In genomic region chr6:21768745-21769446, GRCm38 (mm10) we compare ENCODE assay signal across 12 mouse cellular contexts.
DNase-seq lines count a peak whose midpoint lies in the region; ATAC-seq lines count a peak whose summit lies in the region.
"Had no signal": no experiment of that assay in that cellular context is flagged by ENCODE, and none has a peak within 500 bp of the region (broad histone marks: within the 10 kb centered on the region; RNA-seq: fewer than 3 reads in every experiment).

No protein-coding gene starts in this region.

- no peak overlapping the region for H3K4me3 ChIP-seq in neural tube, embryonic 13.5 days
- no peak overlapping the region for H3K4me3 ChIP-seq in neural tube, embryonic 15.5 days (replicated peaks)
- no peak overlapping the region for H3K4me3 ChIP-seq in limb, embryonic 11.5 days (ENCODE audit: low read depth, low read length)
- H3K4me3 ChIP-seq: forebrain, embryonic 10.5 days; hindbrain, embryonic 10.5 days; myocyte had no signal

- peak; percentile 38; the same call in 1 of the 2 replicates for ATAC-seq in neural tube, embryonic 13.5 days (ENCODE audit: low read depth)
- ATAC-seq in neural tube, embryonic 15.5 days (ENCODE audit: low FRiP score), result no peak
- 0 out of 2 replicates have a peak, but pooled peaks have one; percentile 38 for ATAC-seq in limb, embryonic 11.5 days (ENCODE audit: insufficient number of reproducible peaks, low FRiP score, low TSS enrichment, low read depth)

- H3K27ac ChIP-seq in neural tube, embryonic 13.5 days (replicated peaks), result no peak overlapping the region; the same call in 1 of the 2 replicates
- no peak overlapping the region for H3K27ac ChIP-seq in neural tube, embryonic 15.5 days (replicated peaks)
- H3K27ac ChIP-seq in limb, embryonic 11.5 days (replicated peaks; ENCODE audit: low read depth, low read length), result peak overlapping the region; percentile 62; the same call in 1 of the 2 replicates
- H3K27ac ChIP-seq: forebrain, embryonic 10.5 days; hindbrain, embryonic 10.5 days had no signal

- peaks cover 4% of the 10 kb centered on the region for H3K36me3 ChIP-seq in neural tube, embryonic 13.5 days
- peaks cover 4% of the 10 kb centered on the region; the same call in 1 of the 2 replicates for H3K36me3 ChIP-seq in neural tube, embryonic 15.5 days
- no peaks in the 10 kb centered on the region for H3K36me3 ChIP-seq in limb, embryonic 11.5 days (ENCODE audit: control insufficient read depth, insufficient read depth, low read length)

- DNase-seq in heart, postnatal 14 days, result peak; percentile 10 to 26
- DNase-seq in limb, embryonic 11.5 days (ENCODE audit: low spot score), result no peak
- no peak for DNase-seq in urinary bladder, postnatal 25 days (ENCODE audit: low spot score)
- DNase-seq in frontal cortex, postnatal 14 days (ENCODE audit: low spot score in 2 of 2), result no peak
- no peak for DNase-seq in embryo, embryonic 9.5 days (ENCODE audit: extremely low spot score)
- DNase-seq: right cerebral cortex, postnatal 25 days; thymus, adult 2 months had no signal

- intact Hi-C loops in heart, postnatal 14 days (cut with DNase I), result no loop called here

- WGBS in neural tube, embryonic 13.5 days, result 82% methylated on average over 9 of the region's 9 CpGs
- 86% methylated on average over 9 of the region's 9 CpGs for WGBS in neural tube, embryonic 15.5 days
- 74% methylated on average over 9 of the region's 9 CpGs for WGBS in limb, embryonic 11.5 days

- no peaks in the 10 kb centered on the region for H3K27me3 ChIP-seq in neural tube, embryonic 13.5 days
- no peaks in the 10 kb centered on the region for H3K27me3 ChIP-seq in neural tube, embryonic 15.5 days (replicated peaks)
- H3K27me3 ChIP-seq in limb, embryonic 11.5 days (ENCODE audit: control insufficient read depth, insufficient read depth, low read length), result no peaks in the 10 kb centered on the region

- H3K4me1 ChIP-seq in neural tube, embryonic 13.5 days (replicated peaks), result 0 out of 2 replicates have a peak, but pooled peaks cover 11% of the 10 kb centered on the region
- H3K4me1 ChIP-seq in neural tube, embryonic 15.5 days, result no peaks in the 10 kb centered on the region
- no peaks in the 10 kb centered on the region for H3K4me1 ChIP-seq in limb, embryonic 11.5 days (ENCODE audit: control insufficient read depth, insufficient read depth, low read length)
- H3K4me1 ChIP-seq: forebrain, embryonic 10.5 days; hindbrain, embryonic 10.5 days had no signal

- H3K9ac ChIP-seq in neural tube, embryonic 13.5 days, result no peak overlapping the region
- H3K9ac ChIP-seq in neural tube, embryonic 15.5 days (replicated peaks), result no peak overlapping the region
- H3K9ac ChIP-seq in limb, embryonic 11.5 days (ENCODE audit: low read length), result no peak overlapping the region

- no peaks in the 10 kb centered on the region for H3K9me3 ChIP-seq in neural tube, embryonic 13.5 days
- H3K9me3 ChIP-seq in neural tube, embryonic 15.5 days (replicated peaks), result no peaks in the 10 kb centered on the region
- no peaks in the 10 kb centered on the region for H3K9me3 ChIP-seq in limb, embryonic 11.5 days (ENCODE audit: control insufficient read depth, low read length)
- H3K9me3 ChIP-seq: forebrain, embryonic 10.5 days; hindbrain, embryonic 10.5 days had no signal

- H3K4me2 ChIP-seq in neural tube, embryonic 13.5 days, result no peak overlapping the region
- H3K4me2 ChIP-seq in neural tube, embryonic 15.5 days, result no peak overlapping the region
- no peak overlapping the region for H3K4me2 ChIP-seq in limb, embryonic 11.5 days (ENCODE audit: low read depth, severe bottlenecking)

Comparison
In these comparisons a context has a peak if more than half of its experiments do, and no peak if none do; other contexts are left out.
1. DNase-seq: peak in heart, postnatal 14 days (2 of 2); none in limb, embryonic 11.5 days (single experiment), urinary bladder, postnatal 25 days (single experiment), frontal cortex, postnatal 14 days (0 of 2) and embryo, embryonic 9.5 days (single experiment).